Mouse (Mus musculus) retina, adult 2 months (tissue): ENCODE results near the gene Kctd11.

ENCODE experiments used
- DNase-seq: peaks from one replicate; pipeline ENCODE4 v3.0.0-alpha.2; 2012; ENCODE audit warnings: low read depth, low spot score

Gene Kctd11

DNA sequence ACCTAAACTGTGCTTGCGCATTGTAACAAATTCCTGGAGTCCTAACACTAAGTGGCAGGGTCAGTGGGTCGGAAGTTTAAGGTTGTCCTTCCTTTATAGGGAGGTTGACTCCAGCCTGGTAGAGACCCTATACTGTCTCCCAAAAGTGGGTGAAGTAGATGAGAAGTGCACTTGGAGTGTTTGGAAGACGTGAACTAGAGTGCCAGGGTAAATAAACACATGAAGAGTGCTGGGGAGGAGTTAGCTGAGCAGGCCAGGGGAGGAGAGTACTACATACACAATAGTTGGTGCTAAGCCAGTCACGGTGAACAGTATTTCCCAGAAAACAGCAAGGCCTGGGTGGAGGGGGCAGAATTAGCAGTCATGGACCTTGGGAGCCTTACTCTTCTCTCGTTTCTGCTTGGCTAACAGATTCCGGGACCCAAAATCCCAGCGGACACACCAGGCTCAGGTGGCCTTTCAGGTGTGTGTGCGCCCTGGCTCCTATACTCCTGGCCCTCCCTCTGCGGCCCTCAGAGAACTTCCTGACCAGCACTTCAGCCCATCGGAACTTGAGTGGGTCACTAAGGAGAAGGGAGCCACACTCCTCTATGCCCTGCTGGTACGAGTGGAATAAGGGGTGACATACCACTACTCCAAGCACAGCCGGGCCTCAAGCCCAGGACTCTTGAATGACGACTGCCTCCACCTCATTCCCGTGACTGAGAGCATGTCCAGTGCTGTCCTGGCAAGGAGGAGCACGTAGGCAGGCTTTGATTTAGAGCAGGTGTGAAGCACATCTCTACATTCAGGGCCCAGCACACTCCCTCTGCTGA, 31.7 kb upstream of the Kctd11 start:
- no peak for DNase-seq

DNA sequence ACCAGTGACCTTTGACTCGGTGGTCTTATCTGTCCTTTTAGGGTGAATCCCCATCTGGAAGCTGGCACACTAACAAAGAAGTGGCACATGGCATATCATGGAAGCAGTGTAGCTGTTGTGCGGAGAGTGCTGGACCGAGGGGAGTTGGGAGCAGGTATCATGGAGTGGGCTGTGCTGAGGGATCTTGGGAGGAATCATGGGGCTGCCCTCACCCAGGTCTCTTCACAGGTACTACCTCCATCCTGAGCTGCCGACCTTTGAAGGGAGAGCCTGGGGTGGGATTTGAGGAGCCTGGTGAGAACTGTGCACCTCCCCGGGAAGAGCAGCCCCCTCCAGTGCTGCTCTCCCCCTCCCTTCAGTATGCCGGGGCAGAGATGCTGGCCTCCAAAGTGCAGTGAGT, 30.5 kb upstream of the Kctd11 start:
- no peak for DNase-seq

DNA sequence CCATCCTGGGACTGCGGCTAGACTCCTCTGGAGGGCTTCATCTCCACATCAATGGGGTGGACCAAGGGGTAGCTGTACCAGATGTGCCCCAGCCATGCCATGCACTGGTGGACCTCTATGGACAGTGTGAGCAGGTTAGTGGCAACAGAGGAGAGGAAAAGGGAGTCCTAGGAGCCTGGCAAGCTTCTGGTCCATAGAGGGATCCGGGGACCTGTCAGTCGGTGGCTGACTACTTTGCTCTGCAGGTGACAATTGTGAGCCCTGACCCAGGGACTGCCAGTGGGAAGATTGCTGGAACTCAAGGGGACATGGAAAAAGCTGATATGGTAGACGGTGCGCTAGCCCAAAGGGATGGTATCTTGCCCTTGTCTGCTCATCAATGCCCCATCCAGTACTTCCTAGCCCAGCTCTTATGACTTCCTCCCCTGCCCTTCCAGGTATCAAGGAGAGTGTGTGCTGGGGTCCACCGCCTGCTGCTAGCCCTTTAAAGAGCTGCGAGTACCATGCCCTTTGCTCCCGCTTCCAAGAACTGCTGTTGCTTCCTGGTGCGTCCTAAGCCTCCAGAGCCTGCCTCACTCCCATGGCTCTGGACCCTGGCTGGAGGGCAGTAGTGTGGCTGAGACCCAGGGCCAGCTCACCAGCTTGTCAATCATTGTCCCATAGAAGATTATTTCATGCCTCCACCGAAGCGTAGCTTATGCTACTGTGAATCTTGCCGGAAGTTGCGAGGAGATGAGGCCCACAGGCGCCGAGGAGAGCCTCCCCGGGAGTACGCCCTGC, 29.8 kb upstream of the Kctd11 start:
- no peak for DNase-seq

DNA sequence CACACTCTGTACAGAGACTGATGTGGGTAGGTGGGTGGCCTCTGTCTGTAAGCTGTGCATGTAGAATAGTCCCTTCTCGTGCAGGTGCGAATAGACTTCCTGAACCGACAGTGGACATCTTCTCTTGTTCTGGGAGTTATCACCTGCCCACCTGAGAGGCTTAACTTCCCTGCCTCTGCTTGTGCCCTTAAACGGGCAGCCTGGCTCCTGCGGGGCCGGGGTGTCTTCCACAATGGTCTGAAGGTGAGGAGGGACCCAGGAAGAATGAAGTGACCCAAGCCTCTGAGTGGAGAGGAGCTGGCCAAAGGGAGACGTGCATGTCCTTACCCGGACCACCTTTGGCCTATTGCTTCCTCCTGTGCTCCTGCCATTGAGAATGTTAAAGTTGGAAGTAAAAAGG, 29.0 kb upstream of the Kctd11 start:
- no peak for DNase-seq

DNA sequence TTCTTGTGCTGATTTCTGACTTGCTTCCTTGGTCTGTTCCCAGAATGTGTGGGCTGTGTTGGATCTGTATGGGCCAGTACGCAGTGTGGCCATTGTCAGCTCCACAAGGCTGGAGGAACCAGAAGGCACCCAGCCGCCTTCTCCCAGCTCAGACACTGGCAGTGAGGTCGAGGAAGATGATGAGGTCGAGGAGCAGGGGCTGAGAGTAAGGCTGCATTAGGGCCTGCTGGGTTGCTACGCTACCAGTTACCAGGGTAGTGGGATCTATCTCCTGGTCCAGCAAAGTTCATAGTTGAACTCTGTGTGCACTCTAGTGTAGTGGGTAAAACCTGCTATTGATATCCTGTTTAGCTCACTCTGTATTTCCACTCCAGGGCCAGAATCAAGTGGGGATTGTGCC, 28.0 kb upstream of the Kctd11 start:
- no peak for DNase-seq

DNA sequence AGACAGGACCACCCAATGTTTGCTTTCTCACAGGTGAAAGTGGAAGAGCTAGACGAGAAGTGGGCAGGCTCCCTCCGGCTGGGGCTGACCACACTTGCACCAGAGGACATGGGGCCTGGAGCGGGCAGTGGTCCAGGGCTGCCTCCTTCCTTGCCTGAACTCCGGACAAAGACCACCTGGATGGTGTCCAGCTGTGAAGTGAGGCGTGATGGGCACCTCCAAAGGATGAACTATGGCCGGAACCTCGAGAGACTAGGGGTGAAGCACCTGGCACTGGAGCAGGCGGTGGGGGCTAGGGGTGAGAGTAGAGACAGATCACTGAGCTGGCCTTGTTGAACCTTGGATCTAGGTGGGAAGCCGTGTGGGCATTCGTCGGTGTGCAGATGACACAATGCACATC, 27.4 kb upstream of the Kctd11 start:
- no peak for DNase-seq

DNA sequence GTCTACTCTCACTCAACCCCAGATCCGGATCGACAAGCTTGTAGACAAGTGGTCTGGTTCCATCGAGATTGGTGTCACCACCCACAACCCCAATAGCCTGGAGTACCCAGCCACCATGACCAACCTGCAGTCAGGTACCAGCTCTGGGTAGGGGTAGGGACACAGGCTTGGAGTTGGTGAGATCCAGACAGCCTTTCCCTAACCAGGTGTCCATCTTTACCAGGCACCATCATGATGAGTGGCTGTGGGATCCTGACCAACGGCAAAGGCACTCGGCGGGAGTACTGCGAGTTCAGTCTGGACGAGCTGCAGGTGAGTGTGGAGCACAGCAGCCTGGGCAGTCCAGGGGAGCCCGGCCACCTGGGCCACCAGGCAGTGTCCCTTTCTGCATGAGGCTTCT, 23.1 kb upstream of the Kctd11 start:
- no peak for DNase-seq

DNA sequence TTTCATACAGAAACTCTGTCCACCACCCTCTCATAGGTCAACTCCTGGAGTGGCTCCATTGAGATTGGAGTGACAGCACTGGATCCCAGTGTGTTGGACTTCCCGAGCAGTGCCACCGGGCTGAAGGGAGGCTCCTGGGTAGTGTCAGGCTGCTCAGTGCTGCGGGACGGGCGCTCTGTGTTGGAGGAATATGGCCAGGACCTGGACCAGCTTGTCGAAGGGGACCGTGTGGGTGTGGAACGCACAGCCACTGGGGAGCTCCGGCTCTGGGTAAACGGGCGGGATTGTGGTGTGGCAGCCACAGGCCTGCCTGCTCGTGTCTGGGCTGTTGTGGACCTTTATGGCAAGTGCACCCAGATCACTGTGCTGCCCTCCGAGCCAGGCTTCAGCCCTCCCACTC, 21.8 kb upstream of the Kctd11 start:
- no peak for DNase-seq

DNA sequence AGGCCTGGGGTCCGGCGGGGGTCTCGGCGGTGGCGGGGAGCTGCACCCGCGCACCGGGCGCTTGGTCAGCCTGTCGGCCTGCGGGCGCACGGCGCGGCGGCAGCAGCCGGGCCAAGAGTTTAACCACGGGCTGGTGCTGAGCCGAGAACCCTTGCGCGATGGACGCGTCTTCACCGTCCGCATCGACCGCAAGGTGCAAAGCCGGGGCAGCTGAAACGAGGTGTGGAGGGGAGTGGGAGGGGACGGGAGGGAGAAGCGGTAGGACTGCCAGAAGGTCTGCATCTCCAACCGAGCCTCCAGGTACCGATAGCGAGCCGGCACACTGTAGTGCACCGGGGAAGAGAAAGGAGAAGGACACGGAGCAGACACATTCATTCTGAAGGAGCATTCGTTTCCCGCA, 20.8 kb upstream of the Kctd11 start:
- DNase-seq: no peak

DNA sequence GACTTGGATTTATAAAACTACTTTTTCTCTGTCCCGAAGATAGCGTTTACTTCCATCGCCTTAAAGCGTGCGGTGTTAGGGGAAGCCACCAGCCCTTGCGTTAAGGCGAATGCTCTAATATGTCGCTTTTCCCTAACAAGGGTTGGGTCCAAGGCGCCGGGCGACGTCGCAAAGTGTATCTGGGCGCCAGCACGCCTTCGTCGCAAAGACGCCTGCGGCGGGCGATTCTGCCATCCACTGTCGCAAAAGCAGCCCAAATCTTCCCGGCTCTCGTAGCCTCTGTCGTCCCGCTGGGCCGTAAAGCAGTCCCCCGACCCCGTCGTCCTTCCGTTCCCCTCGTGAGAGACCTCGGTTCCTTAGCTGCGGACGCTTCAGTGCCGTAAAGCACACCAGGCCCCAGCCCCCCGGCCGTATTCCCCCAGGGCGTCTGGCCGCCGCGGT, 20.2 kb upstream of the Kctd11 start:
- peak; percentile 87 for DNase-seq

DNA sequence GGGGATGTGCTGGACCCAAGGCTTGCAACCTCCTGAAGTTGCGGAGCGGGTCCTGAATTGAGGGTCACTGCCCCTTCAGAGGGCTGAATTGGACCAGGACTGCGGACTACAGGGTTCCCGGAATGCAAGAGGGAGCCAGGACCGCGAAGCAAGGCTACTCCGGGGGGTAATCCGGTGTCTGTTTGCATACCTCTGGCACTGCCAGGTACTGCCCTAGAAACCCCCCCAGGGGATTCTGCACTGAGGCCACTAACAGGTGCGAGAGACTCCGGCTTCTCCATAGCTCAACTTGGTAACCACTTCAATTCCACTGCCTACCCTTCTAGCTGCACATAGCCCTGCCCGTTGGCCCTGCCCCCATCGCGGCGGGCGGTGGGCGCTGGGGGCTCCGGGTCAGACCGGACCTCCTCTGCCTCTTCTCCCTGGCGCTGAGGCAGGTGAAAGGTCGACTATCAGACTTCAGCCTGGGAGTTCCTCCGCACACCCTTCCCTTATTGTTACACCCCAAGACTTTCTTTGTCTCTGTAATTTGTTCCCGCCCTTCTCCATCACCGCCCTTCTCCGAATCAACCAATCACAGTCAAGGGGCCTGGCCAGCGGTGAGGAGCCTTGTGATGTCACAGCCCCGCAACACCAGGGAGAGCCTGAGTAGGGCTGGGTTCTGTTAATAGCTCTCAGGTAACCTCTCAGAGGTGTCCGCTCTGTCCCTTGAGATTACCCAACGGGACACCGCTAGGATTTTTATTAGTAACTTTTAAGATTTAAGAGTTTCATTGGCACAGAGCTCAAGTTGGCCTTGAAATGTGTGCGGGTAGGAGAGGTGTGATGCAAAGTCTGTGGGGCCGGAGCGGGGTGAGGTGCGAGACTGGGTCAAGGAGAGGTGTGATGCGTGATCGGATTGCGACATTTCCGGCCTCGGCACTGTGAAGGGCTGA, 19.5 kb upstream of the Kctd11 start, which contains the start of the genes 2810408A11Rik and Neurl4:
Gene 2810408A11Rik (minus strand): TSS at position 517 of the 935 bp plus-strand sequence.
Gene Neurl4 (plus strand): TSS at position 602 of the 935 bp plus-strand sequence.
- DNase-seq: peak; percentile 78

DNA sequence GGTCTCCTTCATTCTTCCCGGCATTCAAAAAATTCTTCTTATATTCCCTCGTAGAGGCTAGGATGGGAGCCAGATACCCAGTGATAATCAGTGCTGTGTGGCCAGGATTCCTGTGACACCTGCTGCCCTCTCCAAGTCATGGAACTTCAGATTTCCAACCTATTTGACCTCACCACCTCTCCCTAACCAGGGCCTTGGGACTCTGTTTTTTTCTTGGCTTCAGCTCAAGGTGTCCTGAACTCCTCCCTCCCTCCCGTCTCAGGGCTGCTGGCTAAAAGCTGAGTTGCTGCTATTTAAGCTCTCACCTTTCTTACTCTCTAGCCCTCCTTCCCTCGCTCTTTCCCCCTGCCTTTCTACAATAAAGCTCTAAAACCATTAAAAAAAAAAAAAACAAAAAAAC, 18.7 kb upstream of the Kctd11 start:
- no peak for DNase-seq

DNA sequence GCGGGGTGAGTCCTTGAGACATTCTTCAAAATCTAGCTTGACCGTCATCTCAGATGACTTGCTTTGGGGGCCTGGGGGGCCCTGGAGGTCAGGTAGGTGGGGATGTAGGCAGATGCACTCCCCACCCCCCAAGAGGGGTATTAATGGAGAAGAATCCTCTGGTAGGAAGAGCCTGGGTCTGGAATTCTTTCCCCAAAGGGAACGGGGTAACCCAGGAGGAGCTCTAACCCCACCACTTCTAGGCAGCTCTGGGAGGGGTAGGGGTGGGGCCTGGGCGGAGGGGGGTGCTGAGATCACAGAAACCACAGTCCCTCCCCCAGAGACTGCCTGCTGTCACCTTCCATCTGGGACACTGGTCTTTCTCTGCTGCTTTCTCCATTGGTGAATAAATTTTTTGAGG, 14.1 kb upstream of the Kctd11 start, which contains the start of gene Acap1:
Gene Acap1 (minus strand): TSS at position 249 of the 400 bp plus-strand sequence.
- no peak for DNase-seq

DNA sequence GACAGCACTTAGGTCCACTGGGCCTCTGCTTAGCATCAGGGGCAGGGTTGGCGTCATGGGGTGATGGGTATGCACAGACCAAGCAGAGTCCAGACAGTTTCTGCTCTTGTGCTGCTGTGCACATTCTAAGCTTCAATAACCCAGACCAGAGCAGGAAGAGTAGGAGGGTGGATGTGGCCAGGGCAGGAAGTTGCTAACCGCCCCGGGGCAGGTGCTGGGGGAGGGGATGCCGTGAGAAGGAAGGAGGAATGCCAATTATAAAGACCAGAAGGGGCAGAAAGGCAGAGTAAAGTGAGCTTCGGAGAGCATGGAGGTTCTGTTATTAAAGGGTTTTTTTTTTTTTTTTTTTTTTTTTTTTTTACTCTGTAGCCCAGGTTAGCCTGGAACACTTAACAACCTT, 13.5 kb upstream of the Kctd11 start:
- no peak for DNase-seq

DNA sequence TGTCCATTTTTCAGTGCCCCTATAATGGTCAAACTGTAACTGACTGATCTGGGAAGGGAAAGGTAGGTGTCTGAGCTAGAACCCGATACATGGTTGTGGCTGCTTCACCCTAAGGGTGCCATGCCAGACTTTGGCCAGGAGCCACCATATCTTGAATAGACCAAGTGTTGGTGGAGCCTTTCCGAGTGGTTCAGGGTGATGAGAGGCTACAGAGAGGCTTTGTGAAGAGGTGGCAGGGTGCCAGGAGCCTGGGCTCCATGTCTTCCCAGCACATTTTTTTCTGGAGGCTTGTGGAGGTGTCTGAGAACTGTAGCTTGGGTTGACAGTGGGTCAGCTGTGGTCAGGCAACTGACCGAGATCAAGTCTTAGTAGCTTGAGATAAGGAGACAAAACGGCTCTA, 10.3 kb upstream of the Kctd11 start:
- DNase-seq: no peak

DNA sequence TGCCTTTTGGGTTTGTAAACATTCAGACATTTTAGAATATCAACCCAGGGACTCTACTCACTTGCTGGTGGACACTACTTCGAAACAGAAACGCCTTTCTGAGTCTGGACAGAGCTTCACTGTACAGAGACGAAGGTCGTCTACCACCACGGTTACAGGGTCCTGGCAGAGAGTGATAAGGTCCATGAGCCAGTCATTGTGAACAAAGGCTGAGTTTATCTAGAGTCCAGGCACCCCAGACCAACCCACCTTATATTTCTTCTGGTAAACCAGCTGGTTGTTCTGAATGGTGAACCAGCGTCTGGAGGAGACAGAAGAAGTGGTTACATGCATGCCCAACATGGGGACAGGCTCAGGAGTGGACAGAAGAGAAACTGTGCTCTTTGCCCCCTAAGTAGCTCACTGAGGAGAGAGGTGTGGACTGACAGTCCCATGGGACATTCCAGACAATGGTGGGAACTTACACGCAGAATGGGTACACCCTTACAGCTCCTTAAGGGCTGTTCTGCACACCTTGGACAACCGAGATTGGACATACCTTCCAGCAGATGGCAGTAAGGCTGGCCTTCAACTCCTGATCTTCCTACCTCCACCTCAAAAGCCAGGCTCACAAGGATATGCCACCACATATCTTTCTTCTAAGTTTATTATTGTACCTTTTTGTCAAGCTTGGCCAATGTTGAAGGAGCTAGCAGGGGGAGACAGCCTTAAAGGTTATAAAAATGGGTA, 5.9 kb upstream of the Kctd11 start:
- no peak for DNase-seq

DNA sequence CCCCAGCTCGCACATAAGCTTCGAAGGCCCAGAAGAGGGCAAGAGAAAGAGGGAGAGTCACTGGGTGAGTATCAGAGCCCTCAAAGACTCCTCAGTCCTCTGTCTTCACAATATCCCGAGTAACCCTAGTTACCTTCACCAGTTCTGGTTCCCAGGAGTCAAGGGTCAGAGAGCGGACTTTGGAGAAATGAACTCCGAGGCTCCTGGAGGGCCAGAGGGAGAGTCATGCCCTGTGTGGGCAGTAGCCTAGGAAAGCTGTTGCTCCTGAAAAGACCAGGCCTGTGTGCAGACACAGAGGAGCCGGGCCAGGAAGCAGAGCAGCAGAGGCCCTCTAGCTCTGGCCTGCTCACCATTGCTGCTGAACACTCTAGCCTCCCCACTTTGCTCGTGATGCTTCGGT, 3.5 kb upstream of the Kctd11 start:
- no peak for DNase-seq

DNA sequence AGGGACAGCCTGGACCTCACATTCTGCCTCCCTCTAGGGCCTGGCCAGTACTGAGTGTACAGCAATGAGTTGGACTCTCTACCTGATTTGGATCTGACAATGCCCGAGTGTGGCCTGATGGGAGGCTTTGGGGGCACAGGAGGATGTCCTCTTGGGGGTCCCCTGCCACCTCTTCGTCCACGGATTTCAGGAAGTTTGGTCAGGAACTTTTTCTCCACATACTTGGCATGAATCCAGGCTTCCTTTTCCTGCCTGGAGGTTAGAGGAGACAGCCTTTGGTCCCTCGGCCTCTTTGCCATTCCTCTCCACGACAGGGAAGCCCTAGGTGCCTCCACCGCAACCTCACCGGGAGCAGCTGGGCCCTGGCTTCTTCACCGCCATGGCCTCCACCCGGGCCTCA, 3.0 kb upstream of the Kctd11 start:
- no peak for DNase-seq

DNA sequence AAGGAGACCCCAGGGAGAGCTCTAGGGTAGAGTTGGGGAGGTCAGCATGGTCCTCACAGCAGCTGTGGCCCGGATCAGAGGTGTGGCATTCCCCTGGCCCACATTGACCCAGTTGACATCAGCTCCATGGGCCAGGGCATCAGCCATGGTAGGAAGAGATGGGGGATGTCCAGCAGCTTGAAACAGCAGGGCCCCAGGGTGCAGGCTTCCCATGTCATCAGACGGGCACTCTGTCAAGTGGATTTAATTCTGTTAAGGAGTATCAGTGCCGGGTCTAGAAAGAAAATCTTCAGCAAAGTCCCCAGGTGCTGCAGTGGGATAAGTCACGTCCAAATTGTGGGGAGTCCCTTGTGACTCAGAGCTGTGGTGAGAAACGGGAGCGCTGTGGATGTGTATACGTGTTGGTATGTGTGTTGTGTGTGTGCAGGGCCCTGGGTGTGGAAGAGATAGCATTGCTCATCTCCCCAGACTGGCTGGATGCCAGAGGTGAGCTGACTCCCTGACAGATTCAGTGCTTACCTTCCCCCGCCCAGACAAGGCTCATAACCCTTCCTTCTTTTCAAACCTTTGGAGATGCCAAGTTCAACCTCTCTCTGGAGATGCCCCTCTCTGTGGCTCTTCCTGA, 2.4 kb upstream of the Kctd11 start:
- DNase-seq: no peak

DNA sequence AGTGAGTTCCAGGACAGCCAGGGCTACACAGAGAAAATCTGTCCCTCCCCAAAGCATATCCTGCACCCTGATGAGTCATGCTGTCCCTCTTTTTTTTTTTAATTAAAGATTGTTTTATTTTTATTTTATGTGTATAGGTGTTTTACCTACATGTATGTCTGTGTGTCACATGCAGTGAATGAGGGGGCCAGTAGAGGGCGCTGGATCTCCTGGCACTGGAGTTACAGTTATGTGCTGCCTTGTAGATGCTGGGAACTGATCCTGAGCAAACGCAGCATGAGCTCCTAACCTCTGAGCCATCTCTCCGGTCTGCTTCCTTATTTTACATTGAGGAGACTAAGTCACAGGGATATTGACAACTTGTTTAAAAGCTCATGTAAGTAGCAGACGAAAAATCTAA, 1.9 kb upstream of the Kctd11 start:
- no peak for DNase-seq
